Mouse (Mus musculus) forebrain, embryonic 10.5 days (tissue): Measurements from ENCODE around the gene Rbm14. TPM values are rescaled to one million over a fixed set of nuclear protein-coding genes. Genes with fewer than 3 reads are reported as not detected.

Source experiments
- DNase-seq: peaks from one replicate; pipeline ENCODE4 v3.0.0-alpha.2; 2017; ENCODE audit warnings: low spot score; ENCODE audit errors: extremely low spot score
- H3K27ac ChIP-seq: fragments of 300-500 bp; sonication (generic); 2 replicates; pipeline ENCODE4 v1.5.1; 2016; ENCODE audit warnings: mild to moderate bottlenecking
- H3K27me3 ChIP-seq: fragments of 300-500 bp; sonication (generic); 2 replicates; pipeline ENCODE4 v1.6.1; 2016; ENCODE audit warnings: mild to moderate bottlenecking; ENCODE audit not compliant: poor library complexity, severe bottlenecking
- H3K36me3 ChIP-seq: fragments of 300-500 bp; sonication (generic); replicated peaks from 2 replicates; pipeline ENCODE4 v1.6.1; 2016; ENCODE audit warnings: mild to moderate bottlenecking, moderate library complexity
- H3K4me1 ChIP-seq: fragments of 300-500 bp; sonication (generic); 2 replicates; pipeline ENCODE4 v1.6.1; 2016
- H3K4me3 ChIP-seq: fragments of 300-500 bp; sonication (generic); 2 replicates; pipeline ENCODE4 v1.5.1; 2016; ENCODE audit warnings: mild to moderate bottlenecking, moderate library complexity
- H3K9me3 ChIP-seq: fragments of 300-500 bp; sonication (generic); 2 replicates; pipeline ENCODE4 v1.6.1; 2016; ENCODE audit warnings: mild to moderate bottlenecking, moderate library complexity
- WGBS: fragments of 180-500 bp; shearing (Covaris S2); methylation state at CpG from one replicate; pipeline ENCODE4 v1.1.7; 2016; 5-methylcytosine and 5-hydroxymethylcytosine counted together
- polyA plus RNA-seq: library from polyadenylated mRNA; unstranded; fragments of >200 nt; fragmentation: Nextera tagmentation; extraction: Ambion mirVana; gene quantifications from 2 replicates; pipeline ENCODE4 v1.2.1, GENCODE M21; 2016

The Rbm14 gene
- 137 and 140 TPM in 2 replicates for polyA plus RNA-seq

DNA sequence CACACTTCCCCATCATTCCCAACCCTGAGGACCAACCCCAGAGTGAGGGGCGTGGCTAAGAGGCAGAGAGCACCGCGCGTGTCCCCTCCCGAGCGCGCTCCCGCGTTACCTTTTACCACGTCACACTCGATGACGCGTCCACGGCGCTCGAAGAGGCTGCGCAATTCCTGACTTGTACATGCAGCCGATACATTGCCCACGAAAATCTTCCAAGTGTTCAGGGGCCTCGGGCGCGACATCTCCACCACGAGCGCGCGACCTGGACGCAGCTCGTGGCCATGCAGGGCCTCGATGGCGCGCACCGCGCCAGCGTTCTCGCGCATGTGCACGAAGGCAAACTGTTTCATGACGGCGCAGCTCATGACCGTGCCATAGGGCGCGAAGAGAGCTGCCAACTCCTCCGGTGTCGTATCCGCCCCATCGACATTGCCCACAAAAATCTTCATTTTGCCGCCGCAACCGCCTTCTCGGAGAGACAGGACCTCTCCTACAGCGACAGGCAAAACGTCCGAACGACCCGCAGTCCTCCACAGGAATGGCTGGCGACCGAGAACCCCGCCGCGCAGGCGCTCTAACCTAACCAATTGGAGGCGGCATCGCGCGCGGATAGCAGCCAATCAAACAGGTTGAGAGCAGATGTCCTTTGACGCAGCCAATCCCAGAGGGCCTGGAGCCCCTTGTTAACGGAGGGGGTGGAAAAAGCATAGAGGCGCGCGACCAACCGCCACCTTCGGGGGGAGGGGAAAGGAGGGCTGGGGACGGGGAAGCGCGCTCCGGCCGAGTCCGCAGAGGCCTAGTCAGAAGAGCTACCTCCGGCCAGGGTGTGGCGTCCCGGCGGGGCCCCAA is at the start of gene Rbm14, which contains the start of gene Gm21992:
Rbm14 (minus strand) TSS at position 572 of the 846 bp plus-strand sequence.
Gm21992 (minus strand) TSS at position 550 of the 846 bp plus-strand sequence.
- peaks cover 6% of the 10 kb centered on the region; the same call in 1 of the 2 replicates for H3K9me3 ChIP-seq
- WGBS: under 1% methylated on average over 83 of the region's 83 CpGs
- peak within 1 kb of the TSS; percentile 76 for H3K4me3 ChIP-seq
- H3K27ac ChIP-seq: peak within 1 kb of the TSS; percentile 95
- H3K27me3 ChIP-seq: no peaks in the 10 kb centered on the region
- DNase-seq: peak; percentile 99
- peaks cover 27% of the 10 kb centered on the region for H3K4me1 ChIP-seq
- peaks cover 17% of the 10 kb centered on the region for H3K36me3 ChIP-seq

DNA sequence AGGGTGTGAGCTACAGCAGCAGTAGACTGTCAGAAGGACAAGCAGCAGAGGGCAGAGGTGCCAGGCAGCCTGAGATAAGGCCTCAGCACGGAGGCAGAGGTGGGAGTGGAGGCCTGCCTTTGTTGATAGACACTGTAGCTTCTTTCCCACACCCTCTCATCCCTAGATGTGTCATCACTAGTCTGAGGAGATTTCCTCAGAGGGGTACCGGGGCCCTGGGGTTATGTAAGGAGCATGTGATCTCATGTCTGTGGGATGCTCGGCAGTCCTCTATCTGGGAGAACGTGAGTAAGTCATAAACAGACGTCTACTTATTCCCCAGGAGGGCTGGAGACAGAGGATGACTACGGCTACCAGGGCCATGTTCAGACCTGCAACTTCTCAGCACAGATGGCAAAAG is 47.6 kb upstream of the Rbm14 start:
- 85% methylated on average over 6 of the region's 6 CpGs for WGBS

DNA sequence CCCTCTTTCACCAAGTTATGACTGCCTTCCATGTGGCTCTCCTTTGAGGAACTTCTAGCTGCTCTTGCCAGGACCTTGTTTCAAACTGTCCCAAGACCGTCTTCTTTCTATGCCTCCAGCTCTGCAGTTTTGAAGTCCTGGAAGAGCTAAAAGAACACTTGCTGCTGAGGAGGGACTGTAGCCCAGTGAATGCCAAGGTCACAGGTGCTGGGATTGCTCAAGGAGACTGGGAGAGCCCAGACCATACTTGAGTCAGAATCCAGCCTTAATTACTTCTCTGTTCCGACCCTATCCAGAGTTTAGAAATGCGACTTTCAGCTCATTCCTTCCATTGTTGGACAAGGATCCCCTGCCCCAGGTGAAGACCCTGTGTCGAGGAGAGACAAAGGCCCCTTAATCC is 44.5 kb upstream of the Rbm14 start:
- Histone ChIP-seq H3K9me3 (no peaks in the 10 kb centered on the region), H3K4me1 (peaks cover 20% of the 10 kb centered on the region), H3K27me3 (peaks cover 15% of the 10 kb centered on the region), H3K4me3 (peak overlapping the region; percentile 71), H3K27ac (no peak overlapping the region), H3K36me3 (peaks cover 4% of the 10 kb centered on the region; the same call in 1 of the 2 replicates)
- WGBS: 46% methylated on average over 4 of the region's 4 CpGs
- no peak for DNase-seq

More for the DNA sequence above, 47.6 kb upstream of the Rbm14 start:
- Histone ChIP-seq H3K9me3 (0 out of 2 replicates have a peak, but pooled peaks cover 3% of the 10 kb centered on the region), H3K4me3 (no peak overlapping the region), H3K27me3 (peaks cover 15% of the 10 kb centered on the region), H3K27ac (no peak overlapping the region), H3K4me1 (peaks cover 20% of the 10 kb centered on the region), H3K36me3 (peaks cover 4% of the 10 kb centered on the region; the same call in 1 of the 2 replicates)
- DNase-seq: no peak

DNA sequence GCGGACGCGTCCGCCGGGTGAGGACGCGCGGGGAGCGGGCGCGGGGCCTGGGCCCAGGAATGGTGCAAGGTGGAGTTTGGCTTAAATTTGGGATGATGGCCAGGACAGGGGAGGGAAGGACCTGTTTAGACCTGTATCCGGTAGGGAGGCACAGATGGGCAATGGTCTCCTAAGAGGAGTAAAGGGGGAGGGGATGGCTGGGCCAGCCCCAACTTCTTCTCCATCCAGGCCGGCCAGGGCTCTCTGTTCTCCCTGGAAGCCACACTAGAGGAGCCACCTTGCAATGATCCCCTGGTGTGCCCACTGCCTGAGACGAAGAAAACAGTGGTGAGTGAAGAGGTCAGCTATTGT is 44.0 kb upstream of the Rbm14 start:
- Histone ChIP-seq H3K4me3 (peak overlapping the region; percentile 71), H3K36me3 (peaks cover 4% of the 10 kb centered on the region; the same call in 1 of the 2 replicates), H3K27me3 (peaks cover 15% of the 10 kb centered on the region), H3K27ac (peak overlapping the region; percentile 82), H3K9me3 (no peaks in the 10 kb centered on the region), H3K4me1 (peaks cover 20% of the 10 kb centered on the region)
- 2% methylated on average over 14 of the region's 14 CpGs for WGBS
- no peak for DNase-seq

DNA sequence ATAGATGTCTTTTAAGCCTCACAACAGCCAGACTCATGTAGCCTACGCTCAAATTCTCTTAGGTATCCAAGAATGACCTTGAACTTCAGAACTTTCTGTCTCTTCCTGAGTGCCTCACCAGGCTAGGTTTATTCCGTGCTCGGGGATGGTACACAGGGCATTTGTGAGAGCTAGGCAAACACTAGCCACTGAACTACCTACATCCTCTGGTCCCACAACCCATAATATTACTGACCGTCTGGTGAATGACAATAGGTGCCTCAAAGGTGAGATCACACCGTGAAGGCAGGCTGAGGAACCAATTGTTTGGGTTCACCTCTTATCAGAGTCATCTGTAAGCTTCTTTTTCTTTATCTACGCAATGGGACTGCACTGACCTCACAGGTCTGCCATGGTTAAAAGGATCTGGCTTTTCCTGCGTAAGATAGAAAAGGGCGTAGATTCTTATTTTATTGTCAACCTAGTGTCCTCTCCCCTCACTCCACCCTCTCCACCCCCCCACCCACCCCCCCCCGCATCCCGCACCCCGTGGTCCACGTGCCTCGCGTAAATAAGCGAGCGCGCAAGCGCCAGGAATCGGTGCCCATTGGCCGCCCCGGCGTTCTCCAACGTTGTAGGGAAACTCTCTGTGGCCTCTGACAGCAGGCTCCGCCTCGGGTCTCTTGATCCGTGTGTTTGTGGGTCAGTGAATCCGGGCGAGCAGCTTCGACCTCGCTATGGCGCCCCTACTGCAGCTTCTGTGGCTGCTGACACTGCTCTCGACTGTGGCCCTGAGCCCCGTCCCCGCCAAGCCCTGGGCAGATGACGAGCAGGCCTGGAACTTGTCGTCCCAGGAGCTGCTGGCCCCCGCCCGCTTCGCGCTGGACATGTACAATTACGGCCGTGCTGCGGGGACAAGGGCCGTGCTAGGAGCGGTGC is 43.4 kb upstream of the Rbm14 start, which contains the start of gene Ctsf:
Ctsf (plus strand) TSS at position 579 of the 918 bp plus-strand sequence.
- H3K27ac ChIP-seq: peak within 1 kb of the TSS; percentile 82
- 6% methylated on average over 42 of the region's 45 CpGs for WGBS

DNA sequence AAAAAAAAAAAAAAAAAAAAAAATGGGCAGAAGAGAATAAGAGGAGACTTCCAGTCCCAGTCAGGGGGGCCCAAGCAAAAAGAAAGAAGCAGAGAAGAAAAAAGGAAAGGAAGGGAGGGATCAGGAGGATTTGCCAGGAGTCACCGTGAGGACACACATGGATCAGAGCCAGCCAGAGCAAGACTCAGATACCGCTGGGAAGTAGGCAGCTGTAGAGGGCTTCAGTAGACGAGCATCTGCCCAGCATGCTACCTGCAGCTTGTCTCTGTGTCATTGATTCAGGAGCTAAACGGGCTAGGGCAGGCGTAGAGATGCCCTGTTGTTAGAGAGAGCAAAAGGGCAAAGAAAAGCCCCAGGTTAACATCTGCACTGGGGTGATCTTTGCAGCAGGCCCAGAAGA is 38.8 kb upstream of the Rbm14 start:
- Histone ChIP-seq H3K27ac (no peak overlapping the region), H3K4me1 (peaks cover 10% of the 10 kb centered on the region), H3K9me3 (no peaks in the 10 kb centered on the region), H3K4me3 (no peak overlapping the region), H3K36me3 (no peaks in the 10 kb centered on the region), H3K27me3 (0 out of 2 replicates have a peak, but pooled peaks cover under 1% of the 10 kb centered on the region)
- DNase-seq: no peak
- WGBS: 50% methylated on average over 5 of the region's 5 CpGs

More for the DNA sequence above, 43.4 kb upstream of the Rbm14 start, which contains the start of gene Ctsf:
- Histone ChIP-seq H3K27me3 (peaks cover 15% of the 10 kb centered on the region), H3K9me3 (no peaks in the 10 kb centered on the region), H3K4me1 (peaks cover 20% of the 10 kb centered on the region), H3K36me3 (peaks cover 4% of the 10 kb centered on the region; the same call in 1 of the 2 replicates), H3K4me3 (peak within 1 kb of the TSS; percentile 71)
- peak; percentile 86 for DNase-seq

DNA sequence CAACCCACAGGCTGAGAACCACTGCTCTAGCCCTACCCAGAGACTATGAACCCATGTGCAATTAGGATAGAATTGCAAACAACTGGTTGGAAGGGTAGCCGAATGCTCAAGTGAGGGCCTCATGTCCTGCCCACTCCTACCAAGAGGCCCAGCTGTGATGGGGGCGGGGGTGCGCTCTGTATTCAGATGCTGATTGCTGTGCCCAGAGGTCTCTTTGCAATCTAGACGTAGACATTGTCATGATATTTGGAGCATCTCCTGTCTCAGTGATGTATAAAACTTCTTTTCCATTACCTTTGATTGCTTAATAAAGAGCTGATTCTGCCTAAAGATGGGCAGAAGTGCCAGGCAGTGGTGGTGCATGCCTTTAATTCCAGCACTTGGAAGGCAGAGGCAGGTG is 38.4 kb upstream of the Rbm14 start:
- no peak for DNase-seq
- Histone ChIP-seq H3K4me3 (no peak overlapping the region), H3K9me3 (no peaks in the 10 kb centered on the region), H3K27me3 (no peaks in the 10 kb centered on the region), H3K27ac (no peak overlapping the region), H3K4me1 (peaks cover 5% of the 10 kb centered on the region), H3K36me3 (no peaks in the 10 kb centered on the region)
- WGBS: 69% methylated on average over 4 of the region's 4 CpGs

DNA sequence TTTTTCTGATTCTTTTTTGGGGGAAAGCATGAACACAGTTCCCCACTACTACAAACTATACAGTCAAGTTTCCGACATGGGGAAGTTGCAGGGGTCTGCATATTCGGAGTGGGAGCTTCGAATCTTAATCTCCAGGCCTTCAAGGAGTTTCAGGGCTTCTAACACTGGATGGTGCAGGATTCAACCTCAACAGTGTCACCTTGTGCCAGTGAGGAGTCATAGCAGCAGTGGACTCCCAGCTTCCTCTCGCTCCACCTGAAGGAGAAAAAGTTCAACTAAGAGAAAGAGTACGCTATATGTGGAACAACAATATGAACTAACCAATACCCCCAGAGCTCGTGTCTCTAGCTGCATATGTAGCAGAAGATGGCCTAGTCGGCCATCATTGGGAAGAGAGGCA is 36.1 kb upstream of the Rbm14 start:
- WGBS: 42% methylated on average over 7 of the region's 7 CpGs

DNA sequence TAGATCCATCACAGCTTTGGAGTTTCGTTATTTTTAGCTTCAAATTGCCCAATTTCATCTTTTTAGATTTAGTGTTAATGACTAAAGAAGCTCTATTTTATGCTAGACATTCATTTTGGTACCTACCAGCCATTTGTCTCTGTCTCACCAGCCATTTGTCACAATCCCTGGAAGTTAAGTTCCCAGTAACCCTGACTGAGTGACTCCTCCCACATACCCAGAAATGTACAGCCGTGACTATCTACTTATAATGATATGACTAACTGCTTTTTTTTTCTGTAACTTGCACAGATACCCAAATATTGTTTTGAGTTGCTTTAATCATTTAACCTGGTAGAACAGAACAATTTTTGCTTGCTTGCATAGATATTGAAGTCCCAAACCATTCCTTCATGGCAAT is 34.4 kb upstream of the Rbm14 start:
- no peaks in the 10 kb centered on the region for H3K36me3 ChIP-seq
- DNase-seq: no peak
- H3K27ac ChIP-seq: no peak overlapping the region
- WGBS: 89% methylated on average over 2 of the region's 2 CpGs
- no peak overlapping the region for H3K4me3 ChIP-seq
- no peaks in the 10 kb centered on the region for H3K4me1 ChIP-seq
- no peaks in the 10 kb centered on the region for H3K9me3 ChIP-seq
- peaks cover 17% of the 10 kb centered on the region for H3K27me3 ChIP-seq

More for the DNA sequence above, 36.1 kb upstream of the Rbm14 start:
- no peak overlapping the region for H3K4me3 ChIP-seq
- H3K27me3 ChIP-seq: peaks cover under 1% of the 10 kb centered on the region; the same call in 1 of the 2 replicates
- no peaks in the 10 kb centered on the region for H3K36me3 ChIP-seq
- no peaks in the 10 kb centered on the region for H3K9me3 ChIP-seq
- H3K27ac ChIP-seq: no peak overlapping the region
- H3K4me1 ChIP-seq: no peaks in the 10 kb centered on the region
- no peak for DNase-seq

DNA sequence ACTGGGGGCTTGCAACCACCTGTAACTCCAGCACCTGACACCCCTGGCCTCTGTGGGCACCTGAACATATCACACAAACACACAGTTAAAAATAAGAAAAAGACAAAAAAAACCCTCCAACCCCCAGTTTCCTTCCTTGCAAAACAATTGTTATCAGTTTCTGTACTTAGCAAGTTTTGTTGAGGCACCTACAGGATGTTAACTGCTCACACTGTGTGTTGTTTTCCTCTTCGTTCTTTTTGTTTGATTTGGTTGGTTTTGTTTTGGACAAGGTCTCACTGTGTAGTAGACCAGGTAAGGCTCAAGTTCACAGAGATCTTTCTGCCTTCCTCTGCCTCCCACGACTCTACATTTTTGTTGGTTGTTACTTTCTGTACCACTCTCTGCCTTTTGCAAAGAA is 31.2 kb upstream of the Rbm14 start:
- Histone ChIP-seq H3K4me1 (peaks cover 21% of the 10 kb centered on the region), H3K4me3 (no peak overlapping the region), H3K27me3 (peaks cover 32% of the 10 kb centered on the region), H3K9me3 (no peaks in the 10 kb centered on the region), H3K27ac (no peak overlapping the region), H3K36me3 (no peaks in the 10 kb centered on the region)
- WGBS: 78% methylated on average over 2 of the region's 2 CpGs
- no peak for DNase-seq

DNA sequence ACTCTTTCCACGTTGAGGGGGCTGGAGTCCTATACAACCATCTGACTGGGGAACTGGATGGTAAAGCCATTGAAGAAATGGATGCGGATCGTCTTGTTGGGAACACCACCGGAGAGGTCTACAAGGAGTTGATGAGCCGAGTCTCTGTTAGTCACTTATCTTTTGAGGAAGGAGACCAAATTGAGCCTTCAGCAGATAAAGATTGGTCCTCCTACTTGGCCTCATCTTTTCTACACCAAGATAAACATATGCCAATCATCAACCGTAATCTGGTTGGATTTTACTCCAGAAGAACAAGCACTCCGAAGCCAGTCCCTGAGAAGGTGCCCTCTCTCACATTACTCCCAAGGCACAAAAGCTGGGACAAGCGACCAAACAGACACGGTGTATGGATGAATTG is 29.4 kb upstream of the Rbm14 start:
- H3K9me3 ChIP-seq: no peaks in the 10 kb centered on the region
- peaks cover 32% of the 10 kb centered on the region for H3K27me3 ChIP-seq
- H3K27ac ChIP-seq: no peak overlapping the region
- peaks cover 21% of the 10 kb centered on the region for H3K4me1 ChIP-seq
- H3K4me3 ChIP-seq: no peak overlapping the region
- no peaks in the 10 kb centered on the region for H3K36me3 ChIP-seq
- WGBS: 85% methylated on average over 9 of the region's 9 CpGs
- no peak for DNase-seq

DNA sequence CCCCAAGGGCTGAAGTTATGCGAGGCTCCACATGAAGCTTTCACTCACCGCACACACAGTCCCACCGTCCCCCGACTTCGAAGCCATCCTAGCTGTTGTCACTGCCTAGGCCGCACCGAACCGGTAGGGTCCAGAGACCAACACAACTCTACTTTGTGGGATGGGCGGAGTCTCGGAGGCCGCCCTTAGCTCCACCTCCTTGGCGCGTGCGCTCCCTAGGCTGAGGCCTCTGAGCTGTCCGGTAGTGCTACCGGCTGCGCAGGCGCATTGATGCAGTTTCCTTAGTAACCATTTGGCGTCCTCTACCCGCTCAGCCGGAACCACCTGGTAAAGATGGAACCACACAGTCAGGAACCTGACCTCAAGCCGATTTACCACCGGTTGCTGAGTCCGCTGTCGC is 27.7 kb upstream of the Rbm14 start, which contains the start of the genes Ccs and Ccdc87:
Ccs (minus strand) TSS at position 184 of the 400 bp plus-strand sequence.
Ccdc87 (plus strand) TSS at position 218 of the 400 bp plus-strand sequence.
- peaks cover 21% of the 10 kb centered on the region for H3K4me1 ChIP-seq
- peak within 1 kb of the TSS; percentile 86 for H3K27ac ChIP-seq
- no peaks in the 10 kb centered on the region for H3K9me3 ChIP-seq
- DNase-seq: peak; percentile 94
- peak within 1 kb of the TSS; percentile 71 for H3K4me3 ChIP-seq
- WGBS: under 1% methylated on average over 25 of the region's 25 CpGs
- peaks cover 32% of the 10 kb centered on the region for H3K27me3 ChIP-seq
- H3K36me3 ChIP-seq: no peaks in the 10 kb centered on the region
